Mouse (Mus musculus) left cerebral cortex, adult 6 months (tissue): ENCODE measurements around the gene H1f0. TPM values are rescaled to one million over a fixed set of nuclear protein-coding genes. Genes with fewer than 3 reads are reported as not detected.

Experiments
- long read RNA-seq, 2 experiments: library from polyadenylated mRNA; unstranded; transcript quantifications; one replicate each; pipeline ENCODE4 v2.0.0; 2019 to 2020
- polyA plus RNA-seq: library from polyadenylated mRNA; unstranded; fragments of <200 nt; fragmentation: Nextera tagmentation; gene quantifications from 2 replicates; pipeline ENCODE4 v1.2.3, GENCODE M21; 2021

H1f0 gene
- 61.5 and 63.8 TPM in 2 replicates for polyA plus RNA-seq
- long read RNA-seq, experiment 1, transcript H1f0-201 (1 exons, 2,055 nt): major isoform, 555 of 556 reads
- long read RNA-seq, experiment 1, partial matches to known transcripts: 0 of 556 reads
- long read RNA-seq, experiment 1, other reads (novel, unspliced or antisense): 1 of 556 reads
- long read RNA-seq, experiment 2, transcript H1f0-201 (1 exons, 2,055 nt): major isoform, 69 of 69 reads
- long read RNA-seq, experiment 2, partial matches to known transcripts: 0 of 69 reads
- long read RNA-seq, experiment 2, other reads (novel, unspliced or antisense): 0 of 69 reads

DNA sequence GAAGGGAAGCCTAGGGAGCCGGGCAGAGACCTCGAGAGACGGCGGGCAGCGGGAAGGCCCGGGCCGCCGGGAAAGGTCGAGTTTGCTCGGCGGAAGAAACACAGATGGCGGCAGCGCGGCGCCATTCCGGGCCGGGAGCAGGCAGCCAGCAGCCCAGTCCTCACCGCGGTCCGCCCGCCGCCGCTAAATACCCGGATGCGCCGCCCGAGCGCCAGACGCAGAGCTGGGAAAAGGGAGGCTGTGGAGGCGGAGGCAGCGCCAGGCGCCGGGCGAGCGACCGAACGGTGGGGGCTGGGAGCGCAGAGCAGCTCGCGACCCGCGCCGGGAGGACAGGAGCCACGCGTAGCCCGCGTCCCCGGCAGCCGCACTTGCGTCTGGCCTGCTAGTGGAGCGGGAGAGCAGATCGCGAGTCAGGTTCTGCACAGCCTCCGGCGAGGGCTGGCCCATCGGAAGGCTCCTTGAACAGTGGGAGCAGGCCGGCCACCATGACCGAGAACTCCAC is at the start of gene H1f0:
Gene H1f0, plus strand, starts transcription at position 214 of the 502 bp plus-strand sequence.

DNA sequence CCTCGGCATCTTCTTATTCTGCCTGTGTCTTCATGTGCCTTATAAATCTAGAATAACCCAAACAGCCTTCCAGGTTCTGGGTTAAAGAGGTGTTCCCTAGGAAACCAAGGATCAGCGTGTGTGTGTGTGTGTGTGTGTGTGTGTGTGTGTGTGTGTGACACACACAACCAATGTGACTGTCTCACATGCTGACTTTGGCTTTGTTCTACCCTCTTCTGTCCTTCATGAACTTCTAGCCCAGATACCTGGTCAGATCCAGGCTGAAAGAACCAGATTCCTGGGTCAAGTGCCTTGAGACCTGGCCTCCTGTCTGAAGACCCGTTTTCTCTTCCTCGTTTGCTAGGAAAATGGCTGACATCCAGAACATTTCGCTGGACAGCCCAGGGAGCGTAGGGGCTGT is 13.3 kb downstream of the H1f0 start, which contains the start of gene Galr3:
Gene Galr3, plus strand, starts transcription at position 301 of the 400 bp plus-strand sequence.

DNA sequence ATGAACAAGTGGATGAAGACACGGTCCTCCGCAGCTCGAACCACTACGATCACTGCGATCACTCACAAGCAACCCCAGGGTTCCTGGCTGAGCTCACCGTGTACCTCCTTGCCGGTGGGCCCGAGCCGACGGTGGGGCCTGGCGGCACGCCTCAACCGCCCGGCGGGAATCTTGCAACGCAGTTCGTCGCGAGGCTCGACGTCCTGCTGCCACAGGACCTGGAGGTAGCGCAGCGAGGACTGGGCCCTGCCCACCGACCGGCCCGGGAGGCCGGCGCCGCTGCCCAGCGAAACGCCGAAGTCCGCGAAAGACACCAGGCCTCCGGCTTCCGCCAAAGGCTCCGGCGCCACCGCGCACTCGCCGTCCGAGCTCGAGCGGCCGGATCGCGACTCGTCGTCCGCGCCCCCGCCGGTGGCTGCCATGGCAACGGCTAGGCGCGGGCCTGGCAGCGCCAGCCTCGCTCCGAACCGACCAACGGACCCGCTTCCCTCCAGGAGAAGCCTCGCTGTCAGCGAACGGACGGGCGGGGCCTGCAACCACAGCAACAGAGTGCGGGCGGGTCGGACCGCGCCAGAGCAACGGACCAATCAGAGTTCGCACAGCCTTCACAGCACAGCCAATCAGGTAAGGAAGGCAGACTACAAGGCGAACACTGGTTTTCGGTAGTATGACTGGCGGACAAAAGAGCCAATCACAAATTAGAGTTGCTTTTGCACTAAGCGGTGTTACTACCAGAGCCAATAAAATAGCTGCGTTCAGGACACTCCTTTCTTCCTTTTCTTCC is 34.3 kb downstream of the H1f0 start, which contains the start of gene Ankrd54:
Gene Ankrd54, minus strand, starts transcription at position 518 of the 784 bp plus-strand sequence.

DNA sequence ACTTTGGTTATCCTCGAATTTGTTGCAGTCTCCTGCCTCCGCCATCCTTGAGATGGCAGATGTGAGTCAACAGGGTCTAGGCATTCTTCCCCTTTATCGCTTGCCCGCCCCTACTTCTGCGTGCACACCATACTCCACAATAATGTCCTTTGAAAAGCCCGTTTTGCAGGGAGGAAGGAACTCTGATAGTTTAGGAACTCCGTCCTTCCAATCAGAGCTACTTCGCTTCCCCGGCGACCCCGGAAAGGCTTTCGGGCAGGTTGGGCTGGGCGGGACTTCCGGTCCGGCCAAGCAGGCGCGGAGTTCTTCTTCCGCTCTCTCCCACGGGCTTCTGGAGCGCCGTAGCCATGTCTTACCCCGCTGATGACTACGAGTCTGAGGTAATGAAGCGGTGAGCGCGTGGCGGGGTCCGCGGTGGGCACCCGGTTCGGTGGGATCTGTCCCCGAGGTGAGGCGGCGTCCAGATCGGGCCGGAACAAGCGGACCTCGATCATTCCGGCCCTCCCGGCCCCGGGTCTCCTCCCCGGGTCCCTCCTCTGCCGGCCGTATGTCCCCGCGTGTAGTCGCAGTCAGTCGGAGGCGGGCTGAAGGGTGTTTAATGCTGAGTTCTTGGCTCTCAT is 46.8 kb downstream of the H1f0 start, which contains the start of gene Eif3l:
Gene Eif3l, plus strand, starts transcription at position 267 of the 620 bp plus-strand sequence.

Other genes with a start within 250 kb of the H1f0 start
- 0.65 and 1.0 TPM in 2 replicates for gene Card10, start 225.4 kb upstream of the H1f0 start, polyA plus RNA-seq
- gene Cdc42ep1, start 185.8 kb upstream of the H1f0 start, polyA plus RNA-seq: 16.2 and 25.4 TPM in 2 replicates
- 0.36 and 0.77 TPM in 2 replicates for gene Lgals2, start 172.9 kb upstream of the H1f0 start, polyA plus RNA-seq
- gene Gga1, start 151.3 kb upstream of the H1f0 start, polyA plus RNA-seq: 5.6 and 30.0 TPM in 2 replicates
- gene Gm49510, start 128.8 kb upstream of the H1f0 start, polyA plus RNA-seq: 0.13 and 0.29 TPM in 2 replicates
- gene Sh3bp1, start 128.7 kb upstream of the H1f0 start, polyA plus RNA-seq: 3.0 and 5.8 TPM in 2 replicates
- 65.2 and 218 TPM in 2 replicates for gene Pdxp, start 114.5 kb upstream of the H1f0 start, polyA plus RNA-seq
- 87.8 and 99.7 TPM in 2 replicates for gene Lgals1, start 101.7 kb upstream of the H1f0 start, polyA plus RNA-seq
- gene Nol12, start 93.5 kb upstream of the H1f0 start, polyA plus RNA-seq: 51.6 and 60.7 TPM in 2 replicates
- gene Triobp, start 80.7 kb upstream of the H1f0 start, polyA plus RNA-seq: 3.9 and 5.3 TPM in 2 replicates
- gene Galr3, start 13.4 kb downstream of the H1f0 start, polyA plus RNA-seq: 0.16 and 0.34 TPM in 2 replicates
- 22.1 and 28.1 TPM in 2 replicates for gene Ankrd54, start 34.4 kb downstream of the H1f0 start, polyA plus RNA-seq
- gene Eif3l, start 46.7 kb downstream of the H1f0 start, polyA plus RNA-seq: 90.8 and 101 TPM in 2 replicates
- 2.9 and 6.4 TPM in 2 replicates for gene Micall1, start 80.4 kb downstream of the H1f0 start, polyA plus RNA-seq
- 149 and 159 TPM in 2 replicates for gene Polr2f, start 112.6 kb downstream of the H1f0 start, polyA plus RNA-seq
- gene 1700088E04Rik, start 112.8 kb downstream of the H1f0 start, polyA plus RNA-seq: 16.3 and 16.6 TPM in 2 replicates
- gene Sox10, start 136.8 kb downstream of the H1f0 start, polyA plus RNA-seq: 6.5 and 34.2 TPM in 2 replicates
- 19.2 and 25.6 TPM in 2 replicates for gene Pick1, start 200.7 kb downstream of the H1f0 start, polyA plus RNA-seq
- gene Gm49486, start 200.9 kb downstream of the H1f0 start, polyA plus RNA-seq: 0.15 and 0.39 TPM in 2 replicates
- 0.30 TPM in 1 of 2 replicates, not detected in the other for gene Slc16a8, start 226.3 kb downstream of the H1f0 start, polyA plus RNA-seq